Mouse (Mus musculus): ENCODE data around the gene Rdh16f2. TPM values are rescaled to one million over a fixed set of nuclear protein-coding genes. Genes with fewer than 3 reads are reported as not detected.

Rdh16f2 gene
- polyA plus RNA-seq (2017; shearing (Covaris generic)) = not detected

GRCm38 (mm10) chr10:127866232-127866631, at the start of gene Rdh16f2:
Rdh16f2 (plus strand) TSS chr10:127866474.

GRCm38 (mm10) chr10:127849628-127850027, 16.6 kb upstream of the Rdh16f2 start, which contains the start of gene Rdh19:
Rdh19 (plus strand) TSS chr10:127849928.

GRCm38 (mm10) chr10:127888605-127889004, 22.3 kb downstream of the Rdh16f2 start, which contains the start of gene Rdh7:
Rdh7 (minus strand) TSS chr10:127888817.

GRCm38 (mm10) chr10:127898218-127898617, 31.9 kb downstream of the Rdh16f2 start, which contains the start of gene Sdr9c7:
Sdr9c7 (plus strand) TSS chr10:127898518.

Other genes starting within 250 kb of the Rdh16f2 start
- 0.59 TPM for gene Lrp1, start 245.3 kb upstream of the Rdh16f2 start, polyA plus RNA-seq (2017; shearing (Covaris generic))
- gene Stat6, start 223.5 kb upstream of the Rdh16f2 start, polyA plus RNA-seq (2017; shearing (Covaris generic)) = 217 TPM
- 8.3 TPM for gene Nemp1, start 199.6 kb upstream of the Rdh16f2 start, polyA plus RNA-seq (2017; shearing (Covaris generic))
- 36.8 TPM for gene Nab2, start 197.9 kb upstream of the Rdh16f2 start, polyA plus RNA-seq (2017; shearing (Covaris generic))
- gene Myo1a, start 161.3 kb upstream of the Rdh16f2 start, polyA plus RNA-seq (2017; shearing (Covaris generic)) = 0.11 TPM
- not detected for gene Tac2, start 142.0 kb upstream of the Rdh16f2 start, polyA plus RNA-seq (2017; shearing (Covaris generic))
- gene Zbtb39, start 126.9 kb upstream of the Rdh16f2 start, polyA plus RNA-seq (2017; shearing (Covaris generic)) = 0.42 TPM
- gene Gpr182, start 114.7 kb upstream of the Rdh16f2 start, polyA plus RNA-seq (2017; shearing (Covaris generic)) = not detected
- 0.09 TPM for gene Rdh1, start 106.8 kb upstream of the Rdh16f2 start, polyA plus RNA-seq (2017; shearing (Covaris generic))
- not detected for gene Rdh16f1, start 106.7 kb upstream of the Rdh16f2 start, polyA plus RNA-seq (2017; shearing (Covaris generic))
- 0.42 TPM for gene Rdh9, start 90.1 kb upstream of the Rdh16f2 start, polyA plus RNA-seq (2017; shearing (Covaris generic))
- gene Rdh16, start 65.3 kb upstream of the Rdh16f2 start, polyA plus RNA-seq (2017; shearing (Covaris generic)) = not detected
- gene Rdh19, start 16.5 kb upstream of the Rdh16f2 start, polyA plus RNA-seq (2017; shearing (Covaris generic)) = not detected
- gene Rdh7, start 22.3 kb downstream of the Rdh16f2 start, polyA plus RNA-seq (2017; shearing (Covaris generic)) = not detected
- not detected for gene Sdr9c7, start 32.0 kb downstream of the Rdh16f2 start, polyA plus RNA-seq (2017; shearing (Covaris generic))
- gene Hsd17b6, start 141.1 kb downstream of the Rdh16f2 start, polyA plus RNA-seq (2017; shearing (Covaris generic)) = not detected
- gene Prim1, start 148.7 kb downstream of the Rdh16f2 start, polyA plus RNA-seq (2017; shearing (Covaris generic)) = 12.5 TPM
- gene Naca, start 169.1 kb downstream of the Rdh16f2 start, polyA plus RNA-seq (2017; shearing (Covaris generic)) = 434 TPM
- gene Ptges3, start 192.5 kb downstream of the Rdh16f2 start, polyA plus RNA-seq (2017; shearing (Covaris generic)) = 208 TPM
- 1,081 TPM for gene Atp5b, start 216.8 kb downstream of the Rdh16f2 start, polyA plus RNA-seq (2017; shearing (Covaris generic))
- gene Baz2a, start 225.1 kb downstream of the Rdh16f2 start, polyA plus RNA-seq (2017; shearing (Covaris generic)) = 57.3 TPM